Mouse (Mus musculus): ENCODE data around the gene Shank2.

Shank2 gene

GRCm38 (mm10) chr7:144234783-144235182 is 233.1 kb downstream of the Shank2 start:
- DNase-seq, result peak; percentile 43 to 73

- DNase-seq, result no peak
These were observed 233.8 kb downstream of the Shank2 start for GRCm38 (mm10) chr7:144235523-144235922.

GRCm38 (mm10) chr7:144236802-144237201 is 235.1 kb downstream of the Shank2 start:
- DNase-seq, result no peak

GRCm38 (mm10) chr7:144238409-144238808 is 236.7 kb downstream of the Shank2 start:
- no peak for DNase-seq

GRCm38 (mm10) chr7:144238992-144239391 is 237.3 kb downstream of the Shank2 start:
- DNase-seq, result no peak

GRCm38 (mm10) chr7:144239571-144240370 is 238.0 kb downstream of the Shank2 start:
- no peak for DNase-seq

GRCm38 (mm10) chr7:144240736-144241343 is 239.1 kb downstream of the Shank2 start:
- no peak for DNase-seq

- DNase-seq, result no peak
These were observed 242.5 kb downstream of the Shank2 start for GRCm38 (mm10) chr7:144244203-144244602.

GRCm38 (mm10) chr7:144246271-144246670 is 244.5 kb downstream of the Shank2 start:
- no peak for DNase-seq

GRCm38 (mm10) chr7:144248686-144249422 is 247.1 kb downstream of the Shank2 start:
- no peak for DNase-seq

GRCm38 (mm10) chr7:144250791-144251190 is 249.1 kb downstream of the Shank2 start:
- DNase-seq, result no peak

- no peak for DNase-seq
These were observed 249.5 kb downstream of the Shank2 start for GRCm38 (mm10) chr7:144251250-144251649.

GRCm38 (mm10) chr7:144254674-144255246 is 253.0 kb downstream of the Shank2 start:
- no peak for DNase-seq

GRCm38 (mm10) chr7:144257821-144258220 is 256.1 kb downstream of the Shank2 start:
- no peak for DNase-seq

- no peak for DNase-seq
These were observed 256.6 kb downstream of the Shank2 start for GRCm38 (mm10) chr7:144258332-144258731.

- no peak for DNase-seq
These were observed 260.9 kb downstream of the Shank2 start for GRCm38 (mm10) chr7:144262666-144263065.

GRCm38 (mm10) chr7:144266745-144267144 is 265.0 kb downstream of the Shank2 start:
- peak; percentile 12 to 51 for DNase-seq

GRCm38 (mm10) chr7:144268329-144268728 is 266.6 kb downstream of the Shank2 start:
- DNase-seq, result no peak

GRCm38 (mm10) chr7:144268778-144269177 is 267.1 kb downstream of the Shank2 start:
- DNase-seq, result no peak

GRCm38 (mm10) chr7:144271074-144271473 is 269.3 kb downstream of the Shank2 start:
- no peak for DNase-seq

GRCm38 (mm10) chr7:144278703-144279102 is 277.0 kb downstream of the Shank2 start:
- no peak for DNase-seq

- DNase-seq, result no peak
These were observed 282.0 kb downstream of the Shank2 start for GRCm38 (mm10) chr7:144283701-144284100.

Data from kidney, postnatal 25 days (tissue).